Mouse (Mus musculus) limb, embryonic 14.5 days (tissue): ENCODE data around the gene Mogs. TPM values are rescaled to one million over a fixed set of nuclear protein-coding genes. Genes with fewer than 3 reads are reported as not detected.

Source experiments
- ATAC-seq: fragments of 200-750 bp; cut with Nextera tagmentation; 2 replicates; pipeline ENCODE4 v1.8.0; 2017; ENCODE audit warnings: low read depth, moderate number of reproducible peaks, moderate TSS enrichment; ENCODE audit not compliant: low FRiP score
- DNase-seq: peaks from one replicate; pipeline ENCODE4 v3.0.0-alpha.2; 2015; ENCODE audit warnings: low spot score
- H3K27ac ChIP-seq: fragments of 300-500 bp; sonication (generic); replicated peaks from 2 replicates; pipeline ENCODE4 v1.5.1; 2014; ENCODE audit warnings: low read depth, mild to moderate bottlenecking, low read length, moderate library complexity, mixed read lengths
- H3K27me3 ChIP-seq: fragments of 300-500 bp; sonication (generic); 2 replicates; pipeline ENCODE4 v1.6.1; 2014; ENCODE audit warnings: low read length, mixed read lengths; ENCODE audit not compliant: control insufficient read depth, insufficient read depth
- H3K36me3 ChIP-seq: fragments of 300-500 bp; sonication (generic); 2 replicates; pipeline ENCODE4 v1.6.1; 2014; ENCODE audit warnings: mild to moderate bottlenecking, low read length, moderate library complexity, mixed read lengths; ENCODE audit not compliant: control insufficient read depth, insufficient read depth
- H3K4me1 ChIP-seq: fragments of 300-500 bp; sonication (generic); 2 replicates; pipeline ENCODE4 v1.6.1; 2014; ENCODE audit warnings: antibody characterized with exemption, low read length, mixed read lengths; ENCODE audit not compliant: control insufficient read depth, insufficient read depth
- H3K4me2 ChIP-seq: fragments of 300-500 bp; sonication (generic); replicated peaks from 2 replicates; pipeline ENCODE4 v1.6.1; 2014; ENCODE audit warnings: low read depth, mild to moderate bottlenecking, low read length, moderate library complexity; ENCODE audit not compliant: severe bottlenecking
- H3K4me3 ChIP-seq: fragments of 300-500 bp; sonication (generic); replicated peaks from 2 replicates; pipeline ENCODE4 v1.5.1; 2014; ENCODE audit warnings: low read length
- H3K9ac ChIP-seq: fragments of 300-500 bp; sonication (generic); 2 replicates; pipeline ENCODE4 v1.6.1; 2014; ENCODE audit warnings: mild to moderate bottlenecking, low read depth, low read length, moderate library complexity; ENCODE audit not compliant: severe bottlenecking
- H3K9me3 ChIP-seq: fragments of 300-500 bp; sonication (generic); 2 replicates; pipeline ENCODE4 v1.6.1; 2016; ENCODE audit warnings: low read length; ENCODE audit not compliant: control insufficient read depth
- POLR2A ChIP-seq: fragments of 200-500 bp; IDR thresholded peaks from 2 replicates; pipeline ENCODE4 v1.8.0; 2012; ENCODE audit warnings: inconsistent platforms, mild to moderate bottlenecking, moderate library complexity, borderline replicate concordance; ENCODE audit not compliant: insufficient read depth, insufficient read length; ENCODE audit errors: extremely low read depth
- WGBS: fragments of 180-500 bp; shearing (Covaris S2); extraction: QIAGEN DNeasy Blood & Tissue Kit; methylation state at CpG from one replicate; pipeline ENCODE4 v1.1.7; 2014; 5-methylcytosine and 5-hydroxymethylcytosine counted together
- polyA plus RNA-seq, 2 experiments: library from polyadenylated mRNA; depleted of rRNA in 1 of 2; stranded (reverse) in 1 of 2; unstranded in 1 of 2; fragments of >200 nt; fragmentation: Nextera tagmentation in 1 of 2; extraction: Ambion mirVana in 1 of 2; gene quantifications; 2 replicates each; pipeline versions ENCODE4 v1.2.1 to v1.2.3; 2012 to 2014

The Mogs gene
- polyA plus RNA-seq, 2 experiments = 50.9 to 95.2 TPM

GRCm38 (mm10) chr6:83118825-83119733 lies 3.8 kb downstream of the Mogs start:
- DNase-seq (no peak), ATAC-seq (no peak)
- no peak for TF ChIP-seq POLR2A
- H3K27ac ChIP-seq = no peak overlapping the region
- H3K9me3 ChIP-seq = no peaks in the 10 kb centered on the region
- H3K4me3 ChIP-seq = no peak overlapping the region
- H3K4me1 ChIP-seq = peaks cover 31% of the 10 kb centered on the region
- peaks cover 38% of the 10 kb centered on the region for H3K36me3 ChIP-seq
- no peak overlapping the region for H3K4me2 ChIP-seq
- H3K27me3 ChIP-seq = no peaks in the 10 kb centered on the region
- WGBS = 87% methylated on average over 14 of the region's 14 CpGs
- H3K9ac ChIP-seq = no peak overlapping the region

DNA sequence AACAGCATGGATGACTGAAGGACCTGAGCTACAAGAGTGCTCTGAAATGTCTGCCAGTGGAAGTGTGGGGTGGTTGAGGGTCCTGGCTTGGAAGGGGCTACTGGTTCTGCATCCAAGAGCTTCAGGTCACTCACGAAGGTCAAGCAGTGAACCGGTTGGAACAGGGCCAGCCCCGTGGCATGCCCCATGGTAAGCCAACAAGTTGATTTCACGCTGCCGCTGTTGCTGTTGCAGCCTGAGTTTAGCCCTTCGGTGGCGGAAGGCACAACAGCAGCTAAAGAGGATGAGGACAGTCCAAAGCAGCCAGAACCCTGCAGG lies 4.4 kb downstream of the Mogs start:
- Histone ChIP-seq H3K36me3 (peaks cover 38% of the 10 kb centered on the region), H3K4me3 (no peak overlapping the region; the same call in 1 of the 2 replicates), H3K4me1 (peaks cover 36% of the 10 kb centered on the region), H3K27me3 (no peaks in the 10 kb centered on the region), H3K9ac (peak overlapping the region; percentile 28; the same call in 1 of the 2 replicates), H3K27ac (no peak overlapping the region), H3K4me2 (peak overlapping the region; percentile 96), H3K9me3 (no peaks in the 10 kb centered on the region)
- DNase-seq (no peak), ATAC-seq (no peak)
- TF ChIP-seq POLR2A = no peak
- WGBS = 84% methylated on average over 7 of the region's 7 CpGs

GRCm38 (mm10) chr6:83120930-83121862 lies 5.9 kb downstream of the Mogs start, which contains the start of gene Wbp1:
Gene Wbp1, minus strand, starts transcription at chr6:83121559.
- Histone ChIP-seq H3K4me1 (peaks cover 38% of the 10 kb centered on the region), H3K27ac (peak within 1 kb of the TSS; percentile 99), H3K4me3 (peak within 1 kb of the TSS; percentile 73), H3K27me3 (no peaks in the 10 kb centered on the region), H3K4me2 (peak within 1 kb of the TSS; percentile 96), H3K9me3 (no peaks in the 10 kb centered on the region), H3K9ac (peak within 1 kb of the TSS; percentile 89), H3K36me3 (peaks cover 38% of the 10 kb centered on the region)
- DNase-seq (peak; percentile 99), ATAC-seq (peak; percentile 94)
- WGBS = under 1% methylated on average over 36 of the region's 38 CpGs
- peak; percentile 92 for TF ChIP-seq POLR2A

- H3K4me2 ChIP-seq = peak overlapping the region; percentile 96
- peak overlapping the region; percentile 73 for H3K4me3 ChIP-seq
- H3K4me1 ChIP-seq = peaks cover 31% of the 10 kb centered on the region
- H3K27ac ChIP-seq = peak overlapping the region; percentile 99
- peak overlapping the region; percentile 89 for H3K9ac ChIP-seq
- no peaks in the 10 kb centered on the region for H3K27me3 ChIP-seq
- TF ChIP-seq POLR2A = no peak
- 1% methylated on average over 34 of the region's 52 CpGs for WGBS
- peak; percentile 3; the same call in 1 of the 2 replicates for ATAC-seq
- no peaks in the 10 kb centered on the region for H3K9me3 ChIP-seq
- DNase-seq = no peak
- peaks cover 32% of the 10 kb centered on the region for H3K36me3 ChIP-seq
Observed at GRCm38 (mm10) chr6:83121863-83122710, 6.8 kb downstream of the Mogs start.
